Mouse (Mus musculus) hindbrain, postnatal 0 days (tissue): ENCODE measurements around the gene Hba-x. TPM values are rescaled to one million over a fixed set of nuclear protein-coding genes. Genes with fewer than 3 reads are reported as not detected.

Experiments
- ATAC-seq: fragments of 200-750 bp; cut with Nextera tagmentation; 2 replicates; pipeline ENCODE4 v1.8.0; 2017; ENCODE audit warnings: mild to moderate bottlenecking, moderate TSS enrichment, moderate library complexity
- DNase-seq: peaks from one replicate; pipeline ENCODE4 v3.0.0-alpha.2; 2015; ENCODE audit warnings: low spot score
- H3K27ac ChIP-seq: fragments of 300-500 bp; sonication (generic); 2 replicates; pipeline ENCODE4 v1.5.1; 2014; ENCODE audit warnings: mild to moderate bottlenecking
- H3K27me3 ChIP-seq: fragments of 300-500 bp; sonication (generic); 2 replicates; pipeline ENCODE4 v1.6.1; 2014; ENCODE audit warnings: low read length, mixed read lengths; ENCODE audit not compliant: insufficient read depth
- H3K36me3 ChIP-seq: fragments of 300-500 bp; sonication (generic); 2 replicates; pipeline ENCODE4 v1.6.1; 2014; ENCODE audit warnings: low read length, mixed read lengths; ENCODE audit not compliant: insufficient read depth
- H3K4me1 ChIP-seq: fragments of 300-500 bp; sonication (generic); 2 replicates; pipeline ENCODE4 v1.6.1; 2014; ENCODE audit warnings: antibody characterized with exemption, low read length, mixed read lengths; ENCODE audit not compliant: insufficient read depth
- H3K4me2 ChIP-seq: fragments of 300-500 bp; sonication (generic); 2 replicates; pipeline ENCODE4 v1.6.1; 2014; ENCODE audit warnings: low read depth, mild to moderate bottlenecking, low read length, moderate library complexity, mixed read lengths
- H3K4me3 ChIP-seq: fragments of 300-500 bp; sonication (generic); 2 replicates; pipeline ENCODE4 v1.5.1; 2014; ENCODE audit warnings: low read length
- H3K9ac ChIP-seq: fragments of 300-500 bp; sonication (generic); replicated peaks from 2 replicates; pipeline ENCODE4 v1.6.1; 2014; ENCODE audit warnings: mild to moderate bottlenecking, low read length, moderate library complexity, mixed read lengths
- H3K9me3 ChIP-seq: fragments of 300-500 bp; sonication (generic); 2 replicates; pipeline ENCODE4 v1.6.1; 2016; ENCODE audit warnings: low read length, mixed read lengths
- CTCF ChIP-seq: IDR thresholded peaks from 2 replicates; pipeline ENCODE4 v1.5.1; 2016; ENCODE audit warnings: antibody characterized with exemption, control low read depth, low read depth
- WGBS: fragments of 180-500 bp; shearing (Covaris S2); extraction: QIAGEN DNeasy Blood & Tissue Kit; methylation state at CpG from one replicate; pipeline ENCODE4 v1.1.7; 2014; 5-methylcytosine and 5-hydroxymethylcytosine counted together
- polyA plus RNA-seq: library from polyadenylated mRNA; unstranded; fragments of >200 nt; fragmentation: Nextera tagmentation; extraction: Ambion mirVana; gene quantifications from 2 replicates; pipeline ENCODE4 v1.2.1, GENCODE M21; 2015
- total RNA-seq: library from RNA; depleted of rRNA; stranded (reverse); fragments of >200 nt; gene quantifications from 2 replicates; pipeline ENCODE4 v1.2.3, GENCODE M21; 2014

Gene Hba-x
- total and polyA plus RNA-seq, 2 experiments from 2014 or later: not detected

- peak overlapping the region; percentile 74; the same call in 1 of the 2 replicates for H3K27ac ChIP-seq
- H3K4me3 ChIP-seq: no peak overlapping the region
- peaks cover 38% of the 10 kb centered on the region for H3K4me1 ChIP-seq
- WGBS: 59% methylated on average over 3 of the region's 3 CpGs
- H3K9me3 ChIP-seq: no peaks in the 10 kb centered on the region
- ATAC-seq (peak; percentile 48), DNase-seq (peak; percentile 66)
- no peaks in the 10 kb centered on the region for H3K27me3 ChIP-seq
- H3K9ac ChIP-seq: no peak overlapping the region
- peaks cover 26% of the 10 kb centered on the region for H3K36me3 ChIP-seq
- TF ChIP-seq CTCF: no peak
- no peak overlapping the region for H3K4me2 ChIP-seq
Measured at GRCm38 (mm10) chr11:32233895-32234294, 42.3 kb upstream of the Hba-x start.

- Histone ChIP-seq H3K4me1 (peaks cover 38% of the 10 kb centered on the region), H3K27ac (peak overlapping the region; percentile 74; the same call in 1 of the 2 replicates), H3K9me3 (no peaks in the 10 kb centered on the region), H3K4me3 (no peak overlapping the region), H3K27me3 (no peaks in the 10 kb centered on the region), H3K9ac (no peak overlapping the region), H3K4me2 (no peak overlapping the region), H3K36me3 (peaks cover 31% of the 10 kb centered on the region)
- WGBS: 75% methylated on average over 6 of the region's 6 CpGs
- no peak for DNase-seq
- ATAC-seq: no peak
- TF ChIP-seq CTCF: no peak
Measured at GRCm38 (mm10) chr11:32234816-32235485, 41.2 kb upstream of the Hba-x start.

GRCm38 (mm10) chr11:32235646-32236045, 40.6 kb upstream of the Hba-x start:
- Histone ChIP-seq H3K4me2 (no peak overlapping the region), H3K27ac (peak overlapping the region; percentile 74; the same call in 1 of the 2 replicates), H3K36me3 (peaks cover 27% of the 10 kb centered on the region), H3K4me1 (peaks cover 38% of the 10 kb centered on the region), H3K27me3 (no peaks in the 10 kb centered on the region), H3K9ac (no peak overlapping the region), H3K9me3 (no peaks in the 10 kb centered on the region), H3K4me3 (no peak overlapping the region)
- ATAC-seq (peak; percentile 52), DNase-seq (peak; percentile 90)
- TF ChIP-seq CTCF: no peak
- 27% methylated on average over 3 of the region's 3 CpGs for WGBS

GRCm38 (mm10) chr11:32236132-32236531, 40.1 kb upstream of the Hba-x start:
- Histone ChIP-seq H3K9ac (0 out of 2 replicates have a peak overlapping the region, but pooled peaks have one; percentile 21), H3K9me3 (no peaks in the 10 kb centered on the region), H3K4me1 (peaks cover 38% of the 10 kb centered on the region), H3K27ac (peak overlapping the region; percentile 74), H3K36me3 (peaks cover 26% of the 10 kb centered on the region), H3K4me3 (no peak overlapping the region), H3K27me3 (no peaks in the 10 kb centered on the region), H3K4me2 (no peak overlapping the region)
- ATAC-seq: 0 out of 2 replicates have a peak, but pooled peaks have one; percentile 0
- no peak for TF ChIP-seq CTCF
- 36% methylated on average over 2 of the region's 2 CpGs for WGBS
- DNase-seq: no peak

GRCm38 (mm10) chr11:32236712-32237410, 39.3 kb upstream of the Hba-x start:
- TF ChIP-seq CTCF: peak; percentile 80
- H3K9me3 ChIP-seq: no peaks in the 10 kb centered on the region
- no peaks in the 10 kb centered on the region for H3K27me3 ChIP-seq
- H3K4me2 ChIP-seq: no peak overlapping the region
- ATAC-seq (0 out of 2 replicates have a peak, but pooled peaks have one; percentile 6), DNase-seq (peak; percentile 85)
- WGBS: 41% methylated on average over 9 of the region's 9 CpGs
- no peak overlapping the region for H3K4me3 ChIP-seq
- no peak overlapping the region for H3K9ac ChIP-seq
- peaks cover 38% of the 10 kb centered on the region for H3K4me1 ChIP-seq
- H3K36me3 ChIP-seq: peaks cover 18% of the 10 kb centered on the region; the same call in 1 of the 2 replicates
- peak overlapping the region; percentile 74 for H3K27ac ChIP-seq

GRCm38 (mm10) chr11:32237411-32237795, 38.8 kb upstream of the Hba-x start:
- H3K27me3 ChIP-seq: no peaks in the 10 kb centered on the region
- no peak overlapping the region for H3K4me3 ChIP-seq
- peak overlapping the region; percentile 16; the same call in 1 of the 2 replicates for H3K27ac ChIP-seq
- TF ChIP-seq CTCF: no peak
- H3K36me3 ChIP-seq: peaks cover 17% of the 10 kb centered on the region; the same call in 1 of the 2 replicates
- peaks cover 38% of the 10 kb centered on the region for H3K4me1 ChIP-seq
- DNase-seq: no peak
- 82% methylated on average over 3 of the region's 3 CpGs for WGBS
- ATAC-seq: no peak
- no peak overlapping the region for H3K4me2 ChIP-seq
- H3K9ac ChIP-seq: no peak overlapping the region
- H3K9me3 ChIP-seq: no peaks in the 10 kb centered on the region
